Mouse (Mus musculus) hindbrain, embryonic 15.5 days (tissue): ENCODE measurements around the gene Relb. TPM values are rescaled to one million over a fixed set of nuclear protein-coding genes. Genes with fewer than 3 reads are reported as not detected.

Experiments
- ATAC-seq: fragments of 200-750 bp; cut with Nextera tagmentation; 2 replicates; pipeline ENCODE4 v1.8.0; 2017; ENCODE audit warnings: low read depth, moderate number of reproducible peaks, moderate TSS enrichment; ENCODE audit not compliant: low FRiP score
- H3K27ac ChIP-seq: fragments of 300-500 bp; sonication (generic); replicated peaks from 2 replicates; pipeline ENCODE4 v1.5.1; 2015; ENCODE audit warnings: mild to moderate bottlenecking, inconsistent platforms
- H3K27me3 ChIP-seq: fragments of 300-500 bp; sonication (generic); 2 replicates; pipeline ENCODE4 v1.6.1; 2015; ENCODE audit warnings: control low read depth, inconsistent platforms
- H3K36me3 ChIP-seq: fragments of 300-500 bp; sonication (generic); 2 replicates; pipeline ENCODE4 v1.6.1; 2015; ENCODE audit warnings: control low read depth, inconsistent platforms
- H3K4me1 ChIP-seq: fragments of 300-500 bp; sonication (generic); replicated peaks from 2 replicates; pipeline ENCODE4 v1.6.1; 2015; ENCODE audit warnings: control low read depth, inconsistent platforms
- H3K4me2 ChIP-seq: fragments of 300-500 bp; sonication (generic); 2 replicates; pipeline ENCODE4 v1.6.1; 2015; ENCODE audit warnings: moderate library complexity, mild to moderate bottlenecking, inconsistent platforms
- H3K4me3 ChIP-seq: fragments of 300-500 bp; sonication (generic); 2 replicates; pipeline ENCODE4 v1.5.1; 2015; ENCODE audit warnings: mild to moderate bottlenecking, inconsistent platforms
- H3K9ac ChIP-seq: fragments of 300-500 bp; sonication (generic); 2 replicates; pipeline ENCODE4 v1.6.1; 2015; ENCODE audit warnings: inconsistent platforms
- H3K9me3 ChIP-seq: fragments of 300-500 bp; sonication (generic); 2 replicates; pipeline ENCODE4 v1.6.1; 2016; ENCODE audit warnings: control low read depth, inconsistent platforms
- WGBS: fragments of 180-500 bp; shearing (Covaris S2); methylation state at CpG from one replicate; pipeline ENCODE4 v1.1.7; 2015; 5-methylcytosine and 5-hydroxymethylcytosine counted together
- polyA plus RNA-seq: library from polyadenylated mRNA; unstranded; fragments of >200 nt; fragmentation: Nextera tagmentation; extraction: Ambion mirVana; gene quantifications from 2 replicates; pipeline ENCODE4 v1.2.1, GENCODE M21; 2015

Relb gene
- polyA plus RNA-seq, 1 experiment from 2014 or later, result 7.2 TPM

DNA sequence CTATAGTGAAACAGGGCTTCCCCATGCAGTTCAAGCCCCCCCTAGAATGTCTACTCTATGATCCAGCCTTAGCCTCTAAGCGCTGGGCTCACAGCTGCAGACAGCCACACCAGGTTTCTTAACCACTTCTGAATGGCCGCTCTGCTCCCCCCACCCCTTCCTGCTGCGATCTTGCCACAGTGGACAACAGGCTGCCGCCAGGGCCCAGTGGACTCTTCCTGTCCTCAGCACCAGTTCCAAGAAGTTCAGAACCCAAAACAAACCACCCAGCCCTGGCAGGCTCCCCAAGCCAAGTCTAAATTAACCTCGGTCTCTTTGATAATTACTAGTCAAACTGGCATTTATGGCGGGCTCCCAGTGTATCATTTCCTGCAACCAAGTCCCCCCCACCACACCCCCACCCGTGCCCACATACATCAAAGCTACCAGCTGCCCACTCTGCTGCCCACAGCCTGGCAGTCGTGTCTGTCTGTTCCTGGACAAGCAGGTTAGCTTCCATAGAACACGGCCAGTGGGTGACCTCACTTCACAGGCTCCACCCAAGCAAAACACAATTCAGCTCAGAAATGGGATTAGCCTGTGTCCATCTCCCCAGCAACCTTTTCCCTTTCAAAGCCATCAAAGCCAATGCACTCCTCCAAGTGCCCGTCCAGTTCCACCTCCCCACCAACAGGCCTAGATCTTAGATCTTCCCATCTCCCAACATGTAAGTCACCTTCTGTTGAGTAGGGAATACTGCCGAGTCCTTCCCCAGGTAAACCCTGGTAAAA lies 68.6 kb downstream of the Relb start:
- peak overlapping the region; percentile 92; the same call in 1 of the 2 replicates for H3K27ac ChIP-seq
- H3K27me3 ChIP-seq, result no peaks in the 10 kb centered on the region
- peak overlapping the region; percentile 87 for H3K9ac ChIP-seq
- H3K36me3 ChIP-seq, result peaks cover 16% of the 10 kb centered on the region
- 26% methylated on average over 11 of the region's 11 CpGs for WGBS
- no peak for ATAC-seq
- H3K9me3 ChIP-seq, result no peaks in the 10 kb centered on the region
- peak overlapping the region; percentile 79 for H3K4me3 ChIP-seq
- peaks cover 59% of the 10 kb centered on the region for H3K4me1 ChIP-seq
- H3K4me2 ChIP-seq, result peak overlapping the region; percentile 95

DNA sequence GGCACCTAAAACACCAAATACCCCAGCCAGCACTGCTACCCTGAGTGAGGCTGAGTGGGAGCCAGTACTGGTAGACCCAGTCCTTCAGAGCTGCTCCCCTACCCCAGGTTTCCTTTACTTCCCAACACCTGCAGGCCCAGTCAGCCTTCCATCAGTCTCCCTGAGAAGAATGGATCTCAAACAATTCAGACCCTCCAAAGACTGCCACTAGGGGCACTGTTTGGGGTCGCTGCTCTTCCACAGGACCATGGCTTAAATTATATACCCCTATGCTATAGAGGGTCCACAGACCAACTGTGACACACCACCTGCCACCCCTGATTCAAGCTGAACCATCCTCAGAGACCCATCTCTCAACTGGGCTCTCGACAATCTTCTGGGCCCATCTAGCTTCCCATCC lies 70.3 kb downstream of the Relb start:
- Histone ChIP-seq H3K9ac (no peak overlapping the region), H3K4me3 (no peak overlapping the region), H3K27me3 (no peaks in the 10 kb centered on the region), H3K9me3 (no peaks in the 10 kb centered on the region), H3K36me3 (peaks cover under 1% of the 10 kb centered on the region), H3K4me1 (peaks cover 63% of the 10 kb centered on the region), H3K27ac (no peak overlapping the region), H3K4me2 (peak overlapping the region; percentile 95)
- WGBS, result 44% methylated on average over 2 of the region's 2 CpGs
- ATAC-seq, result no peak

DNA sequence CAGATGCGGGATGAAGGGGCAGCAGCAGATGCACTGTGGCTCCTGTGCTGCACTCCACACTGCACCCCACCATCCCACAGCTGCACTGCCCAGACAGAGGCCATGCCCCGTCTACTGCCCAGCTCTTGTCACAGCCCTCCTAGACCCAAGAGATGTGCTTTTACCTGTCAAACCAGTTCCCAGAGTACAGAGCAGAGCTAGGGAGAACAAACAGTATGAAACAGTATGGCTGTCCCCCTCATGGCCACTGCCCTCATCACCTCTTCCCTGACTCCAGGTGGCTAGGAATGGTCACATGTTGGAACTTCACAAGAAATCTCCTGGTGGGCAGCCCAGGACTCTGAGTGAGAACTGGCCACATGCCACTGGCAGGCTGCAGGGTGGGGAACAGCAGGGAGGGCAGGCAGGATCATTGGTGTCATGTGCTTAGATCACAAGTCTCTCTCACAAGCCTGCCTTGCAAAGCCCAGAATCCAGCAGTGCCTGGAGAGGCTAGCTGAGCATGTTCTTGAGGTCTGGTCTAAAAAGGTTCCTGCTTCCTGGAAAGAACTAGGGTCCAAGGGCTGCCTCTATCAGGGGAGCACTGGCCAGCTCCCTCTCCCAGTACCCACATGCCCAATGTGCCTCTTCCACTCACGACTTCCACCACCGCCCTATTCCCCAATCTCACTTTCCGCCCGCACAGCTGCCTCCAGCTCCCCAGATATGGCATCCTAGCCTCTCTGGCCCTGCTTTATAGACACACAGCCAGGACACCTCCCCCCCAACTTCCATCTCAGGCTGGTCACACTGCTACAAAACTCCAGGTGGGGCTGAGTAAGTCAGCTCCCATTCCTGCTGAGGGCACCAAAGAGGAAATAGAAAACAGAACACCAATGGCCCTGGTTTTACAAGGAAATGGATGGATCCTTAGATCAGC lies 71.0 kb downstream of the Relb start:
- no peaks in the 10 kb centered on the region for H3K9me3 ChIP-seq
- no peak overlapping the region for H3K27ac ChIP-seq
- WGBS, result 91% methylated on average over 6 of the region's 6 CpGs
- H3K9ac ChIP-seq, result no peak overlapping the region
- H3K4me3 ChIP-seq, result no peak overlapping the region
- peaks cover 59% of the 10 kb centered on the region for H3K4me1 ChIP-seq
- no peaks in the 10 kb centered on the region for H3K27me3 ChIP-seq
- H3K36me3 ChIP-seq, result no peaks in the 10 kb centered on the region
- ATAC-seq, result no peak
- H3K4me2 ChIP-seq, result peak overlapping the region; percentile 95; the same call in 1 of the 2 replicates

DNA sequence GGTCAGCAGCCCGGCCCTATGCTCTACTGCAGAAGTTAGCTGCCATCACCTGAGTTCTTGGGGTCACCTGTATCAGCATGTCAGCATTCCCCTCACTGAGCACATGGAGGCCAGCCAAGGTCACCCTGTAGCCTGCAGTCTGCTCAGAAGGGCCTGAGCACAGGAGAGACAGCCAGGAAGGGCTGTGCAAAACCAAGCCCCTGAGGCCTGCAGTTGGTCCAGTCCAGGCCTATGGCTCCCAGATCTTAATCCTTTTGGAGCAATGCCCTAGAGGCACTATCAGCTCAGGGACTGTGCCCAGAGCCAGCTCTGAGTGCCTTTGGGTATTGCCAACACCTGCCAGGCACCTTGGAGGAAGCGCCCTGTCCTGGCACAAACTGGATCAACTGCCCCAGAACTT lies 72.2 kb downstream of the Relb start:
- Histone ChIP-seq H3K9ac (no peak overlapping the region), H3K4me3 (no peak overlapping the region), H3K9me3 (no peaks in the 10 kb centered on the region), H3K27ac (no peak overlapping the region), H3K36me3 (0 out of 2 replicates have a peak, but pooled peaks cover 5% of the 10 kb centered on the region), H3K4me1 (peaks cover 53% of the 10 kb centered on the region), H3K4me2 (no peak overlapping the region), H3K27me3 (no peaks in the 10 kb centered on the region)
- WGBS, result 93% methylated on average over 2 of the region's 2 CpGs
- no peak for ATAC-seq

Other genes with a start within 250 kb of the Relb start
- 23.8 and 24.4 TPM in 2 replicates for gene Ercc2, start 247.4 kb downstream of the Relb start, polyA plus RNA-seq
- 1.2 and 2.1 TPM in 2 replicates for gene Klc3, start 225.3 kb downstream of the Relb start, polyA plus RNA-seq
- 0.23 and 1.4 TPM in 2 replicates for gene Ckm, start 224.7 kb downstream of the Relb start, polyA plus RNA-seq
- 18.4 and 18.7 TPM in 2 replicates for gene Mark4, start 170.6 kb downstream of the Relb start, polyA plus RNA-seq
- gene Exoc3l2, start 166.1 kb downstream of the Relb start, polyA plus RNA-seq, result 0.76 and 0.82 TPM in 2 replicates
- 4.5 and 4.8 TPM in 2 replicates for gene Bloc1s3, start 121.1 kb downstream of the Relb start, polyA plus RNA-seq
- 39.4 and 41.4 TPM in 2 replicates for gene Trappc6a, start 121.0 kb downstream of the Relb start, polyA plus RNA-seq
- gene Nkpd1, start 111.6 kb downstream of the Relb start, polyA plus RNA-seq, result 1.1 and 1.2 TPM in 2 replicates
- 42.5 and 46.6 TPM in 2 replicates for gene Ppp1r37, start 66.4 kb downstream of the Relb start, polyA plus RNA-seq
- 0.19 and 0.47 TPM in 2 replicates for gene Zfp296, start 52.2 kb downstream of the Relb start, polyA plus RNA-seq
- 152 TPM in 2 replicates for gene Gemin7, start 51.8 kb downstream of the Relb start, polyA plus RNA-seq
- gene Clasrp, start 25.0 kb downstream of the Relb start, polyA plus RNA-seq, result 56.0 and 60.7 TPM in 2 replicates
- gene Clptm1, start 35.6 kb upstream of the Relb start, polyA plus RNA-seq, result 134 and 143 TPM in 2 replicates
- 0.58 and 1.1 TPM in 2 replicates for gene Apoc2, start 48.5 kb upstream of the Relb start, polyA plus RNA-seq
- gene Gm44805, start 52.0 kb upstream of the Relb start, polyA plus RNA-seq, result not detected in 2 replicates
- not detected in 2 replicates for gene Apoc4, start 52.0 kb upstream of the Relb start, polyA plus RNA-seq
- gene Apoc1, start 63.2 kb upstream of the Relb start, polyA plus RNA-seq, result 1.9 and 2.3 TPM in 2 replicates
- 624 and 744 TPM in 2 replicates for gene Apoe, start 69.8 kb upstream of the Relb start, polyA plus RNA-seq
- 155 and 158 TPM in 2 replicates for gene Tomm40, start 86.0 kb upstream of the Relb start, polyA plus RNA-seq
- 58.9 and 60.4 TPM in 2 replicates for gene Nectin2, start 121.0 kb upstream of the Relb start, polyA plus RNA-seq
- gene Bcam, start 141.6 kb upstream of the Relb start, polyA plus RNA-seq, result 20.0 and 20.7 TPM in 2 replicates
- 0.37 TPM in 1 of 2 replicates, not detected in the other for gene Cblc, start 167.4 kb upstream of the Relb start, polyA plus RNA-seq
- 0.92 and 1.4 TPM in 2 replicates for gene Bcl3, start 193.3 kb upstream of the Relb start, polyA plus RNA-seq
- 15.7 and 17.1 TPM in 2 replicates for gene Gm19345, start 222.6 kb upstream of the Relb start, polyA plus RNA-seq
- gene Ceacam16, start 231.9 kb upstream of the Relb start, polyA plus RNA-seq, result 0.92 and 2.0 TPM in 2 replicates